Mouse (Mus musculus): Measurements from ENCODE around the gene Gm428. TPM values are rescaled to one million over a fixed set of nuclear protein-coding genes. Genes with fewer than 3 reads are reported as not detected.
"Not testable (repeated sequence)": the region's sequence is repeated elsewhere in the genome, so short reads cannot be mapped to it uniquely, and the experiment has no call there.

Gm428 gene
- polyA plus RNA-seq (2012; rRNA removed) = not detected in 2 replicates
- not detected in 2 replicates for polyA plus RNA-seq (2014; fragmentation: Nextera tagmentation; extraction: Ambion mirVana)

GRCm38 (mm10) chr4:73683216-73683615, at the start of gene Gm428:
TSS of gene Gm428 (plus strand) at chr4:73683516.
- H3K27ac ChIP-seq; H3K9ac ChIP-seq (replicated peaks); H3K4me3 ChIP-seq (ENCODE audit: insufficient read depth in 1 of 2, low read depth in 2 of 2, low read length in 2 of 2); H3K36me3 ChIP-seq (replicated peaks; ENCODE audit: control insufficient read depth, insufficient read depth, low read depth); DNase-seq (ENCODE audit: low read depth in 3 of 3, low spot score in 3 of 3); ATAC-seq (ENCODE audit: insufficient read depth); H3K4me2 ChIP-seq (ENCODE audit: low read depth); H3K9me3 ChIP-seq (ENCODE audit: control insufficient read depth, low read length); H3K27me3 ChIP-seq (ENCODE audit: control insufficient read depth, insufficient read depth, low read length); H3K4me1 ChIP-seq (replicated peaks; ENCODE audit: control insufficient read depth in 2 of 2, insufficient read depth in 2 of 2, low read length in 1 of 2): not testable (repeated sequence)
- no CpG with 5 or more reads among the region's 4 CpGs for WGBS (ENCODE audit: insufficient replicate concordance)

- DNase-seq (ENCODE audit: low read depth in 3 of 3, low spot score in 3 of 3); H3K9ac ChIP-seq (replicated peaks); H3K4me1 ChIP-seq (replicated peaks; ENCODE audit: control insufficient read depth in 2 of 2, insufficient read depth in 2 of 2, low read length in 1 of 2); H3K27ac ChIP-seq; H3K4me2 ChIP-seq (ENCODE audit: low read depth); H3K27me3 ChIP-seq (ENCODE audit: control insufficient read depth, insufficient read depth, low read length); H3K4me3 ChIP-seq (ENCODE audit: insufficient read depth in 1 of 2, low read depth in 2 of 2, low read length in 2 of 2); ATAC-seq (ENCODE audit: insufficient read depth); H3K9me3 ChIP-seq (ENCODE audit: control insufficient read depth, low read length); H3K36me3 ChIP-seq (replicated peaks; ENCODE audit: control insufficient read depth, insufficient read depth, low read depth): not testable (repeated sequence)
- WGBS (ENCODE audit: insufficient replicate concordance) = no CpG with 5 or more reads among the region's 4 CpGs
Observed at GRCm38 (mm10) chr4:73637821-73638220, 45.5 kb upstream of the Gm428 start, which contains the start of gene Gm11236. TSS of gene Gm11236 (plus strand) at chr4:73638121.

DNA sequence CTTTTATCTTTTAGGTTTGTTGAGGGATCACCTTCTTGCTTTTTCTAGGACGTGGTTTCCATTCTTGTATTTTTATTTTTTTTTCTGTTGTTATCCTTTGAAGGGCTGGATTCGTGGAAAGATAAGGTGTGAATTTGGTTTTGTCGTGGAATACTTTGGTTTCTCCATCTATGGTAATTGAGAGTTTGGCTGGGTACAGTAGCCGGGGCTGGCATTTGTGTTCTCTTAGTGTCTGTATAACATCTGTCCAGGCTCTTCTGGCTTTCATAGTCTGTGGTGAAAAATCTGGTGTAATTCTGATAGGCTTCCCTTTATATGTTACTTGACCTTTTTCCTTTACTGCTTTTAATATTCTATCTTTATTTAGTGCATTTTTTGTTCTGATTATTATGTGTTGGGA, 21.5 kb upstream of the Gm428 start:
- not testable (repeated sequence) for H3K27me3 ChIP-seq (ENCODE audit: control insufficient read depth, insufficient read depth, low read length); ATAC-seq (ENCODE audit: insufficient read depth); H3K9me3 ChIP-seq (ENCODE audit: control insufficient read depth, low read length); H3K4me2 ChIP-seq (ENCODE audit: low read depth); H3K4me3 ChIP-seq (ENCODE audit: insufficient read depth in 1 of 2, low read depth in 2 of 2, low read length in 2 of 2); H3K27ac ChIP-seq; H3K9ac ChIP-seq (replicated peaks); DNase-seq (ENCODE audit: low read depth in 3 of 3, low spot score in 3 of 3); H3K36me3 ChIP-seq (replicated peaks; ENCODE audit: control insufficient read depth, insufficient read depth, low read depth); H3K4me1 ChIP-seq (replicated peaks; ENCODE audit: control insufficient read depth in 2 of 2, insufficient read depth in 2 of 2, low read length in 1 of 2)
- 54% methylated on average over 4 of the region's 4 CpGs for WGBS (ENCODE audit: insufficient replicate concordance)

DNA sequence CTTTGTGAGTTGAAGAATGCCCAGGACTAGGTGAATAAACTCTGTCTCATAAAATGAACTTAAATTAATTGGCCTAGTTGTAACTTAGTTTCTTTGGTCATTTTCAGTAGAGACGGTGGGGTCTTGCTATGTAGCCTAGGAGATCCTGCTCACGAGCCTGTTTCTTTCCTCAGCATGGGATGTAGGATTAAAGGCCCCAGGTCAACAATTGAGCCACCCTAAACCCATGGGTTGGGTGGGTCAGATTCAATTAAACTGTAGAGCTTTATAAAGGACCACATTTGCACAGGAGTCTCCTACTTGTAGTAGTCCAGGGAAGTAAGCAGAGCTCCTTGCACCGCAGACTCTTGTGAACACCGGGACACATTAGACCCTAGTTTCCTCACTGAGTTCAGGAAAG, 15.3 kb upstream of the Gm428 start, which contains the start of gene Gm11239:
Gm11239 (plus strand) TSS at position 301 of the 400 bp plus-strand sequence.
- H3K4me3 ChIP-seq (ENCODE audit: insufficient read depth in 1 of 2, low read depth in 2 of 2, low read length in 2 of 2); H3K27me3 ChIP-seq (ENCODE audit: control insufficient read depth, insufficient read depth, low read length); H3K36me3 ChIP-seq (replicated peaks; ENCODE audit: control insufficient read depth, insufficient read depth, low read depth); H3K27ac ChIP-seq; DNase-seq (ENCODE audit: low read depth in 3 of 3, low spot score in 3 of 3); H3K9ac ChIP-seq (replicated peaks); H3K4me2 ChIP-seq (ENCODE audit: low read depth); ATAC-seq (ENCODE audit: insufficient read depth); H3K9me3 ChIP-seq (ENCODE audit: control insufficient read depth, low read length); H3K4me1 ChIP-seq (replicated peaks; ENCODE audit: control insufficient read depth in 2 of 2, insufficient read depth in 2 of 2, low read length in 1 of 2): not testable (repeated sequence)
- WGBS (ENCODE audit: insufficient replicate concordance) = no CpG with 5 or more reads among the region's 4 CpGs

DNA sequence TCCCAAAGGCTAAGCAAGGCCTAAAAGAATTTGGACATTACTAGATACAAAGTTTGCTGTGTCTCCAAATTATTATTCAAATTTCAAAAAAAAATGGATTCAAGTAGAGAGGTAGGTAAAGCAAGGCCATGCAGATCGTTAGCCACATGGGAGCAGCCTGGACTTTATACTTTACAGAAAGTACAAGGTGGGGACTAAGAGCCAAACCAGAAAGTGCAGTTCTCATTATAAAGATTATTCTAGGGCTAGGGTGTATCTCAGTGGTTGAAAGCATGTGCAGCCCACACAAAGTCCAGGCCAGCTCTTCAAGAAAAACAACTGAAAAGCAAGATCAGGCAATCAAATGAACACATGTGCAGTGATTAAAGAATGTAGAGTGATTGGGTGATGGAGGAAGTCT, 35.4 kb downstream of the Gm428 start:
- no peaks in the 10 kb centered on the region for H3K36me3 ChIP-seq (replicated peaks; ENCODE audit: control insufficient read depth, insufficient read depth, low read depth)

DNA sequence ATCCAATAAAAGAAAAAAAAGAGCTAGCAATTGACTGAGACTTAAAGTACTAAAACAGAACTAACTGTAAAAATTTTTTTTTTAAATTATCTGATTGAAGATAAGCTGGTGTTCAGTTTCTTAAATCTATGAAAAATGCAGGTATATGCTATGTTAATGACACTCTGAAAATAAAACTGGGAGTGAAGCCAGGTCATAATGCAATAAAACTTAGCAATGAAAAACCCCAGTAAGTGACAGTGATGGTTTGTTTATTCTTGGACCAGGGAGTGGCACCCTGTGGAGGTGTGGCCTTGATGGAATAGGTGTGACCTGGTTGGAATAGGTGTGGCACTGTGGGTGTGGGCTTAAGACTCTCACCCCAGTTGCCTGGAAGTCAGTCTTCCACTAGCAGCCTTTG, 36.5 kb downstream of the Gm428 start:
- ATAC-seq (ENCODE audit: insufficient read depth) (no peak), DNase-seq (ENCODE audit: low read depth in 3 of 3, low spot score in 3 of 3) (no peak)
- Histone ChIP-seq H3K4me3 (ENCODE audit: insufficient read depth in 1 of 2, low read depth in 2 of 2, low read length in 2 of 2) (no peak overlapping the region), H3K9me3 (ENCODE audit: control insufficient read depth, low read length) (no peaks in the 10 kb centered on the region), H3K9ac (replicated peaks) (no peak overlapping the region), H3K4me2 (ENCODE audit: low read depth) (no peak overlapping the region), H3K27me3 (ENCODE audit: control insufficient read depth, insufficient read depth, low read length) (no peaks in the 10 kb centered on the region), H3K36me3 (replicated peaks; ENCODE audit: control insufficient read depth, insufficient read depth, low read depth) (no peaks in the 10 kb centered on the region), H3K27ac (no peak overlapping the region), H3K4me1 (replicated peaks; ENCODE audit: control insufficient read depth in 2 of 2, insufficient read depth in 2 of 2, low read length in 1 of 2) (no peaks in the 10 kb centered on the region)
- TF ChIP-seq CTCF (IDR thresholded peaks at IDR 0.05; ENCODE audit: low read depth) (no peak), EP300 (IDR thresholded peaks at IDR 0.05; ENCODE audit: low read depth) (no peak)

More for the DNA sequence above, 35.4 kb downstream of the Gm428 start:
- no peaks in the 10 kb centered on the region for H3K27me3 ChIP-seq (ENCODE audit: control insufficient read depth, insufficient read depth, low read length)
- no peak overlapping the region for H3K4me2 ChIP-seq (ENCODE audit: low read depth)
- WGBS (ENCODE audit: insufficient replicate concordance) = 57% methylated on average over 1 of the region's 1 CpGs
- no peak overlapping the region for H3K4me3 ChIP-seq (ENCODE audit: insufficient read depth in 1 of 2, low read depth in 2 of 2, low read length in 2 of 2)
- no peaks in the 10 kb centered on the region for H3K4me1 ChIP-seq (replicated peaks; ENCODE audit: control insufficient read depth in 2 of 2, insufficient read depth in 2 of 2, low read length in 1 of 2)
- DNase-seq (ENCODE audit: low read depth in 3 of 3, low spot score in 3 of 3) (no peak), ATAC-seq (ENCODE audit: insufficient read depth) (no peak)
- no peaks in the 10 kb centered on the region for H3K9me3 ChIP-seq (ENCODE audit: control insufficient read depth, low read length)
- H3K9ac ChIP-seq (replicated peaks) = no peak overlapping the region
- H3K27ac ChIP-seq = no peak overlapping the region
- TF ChIP-seq CTCF (IDR thresholded peaks at IDR 0.05; ENCODE audit: low read depth) (no peak), EP300 (IDR thresholded peaks at IDR 0.05; ENCODE audit: low read depth) (no peak)

Other genes starting within 250 kb of the Gm428 start
- not detected in 2 replicates for gene Gm11238, start 75.6 kb upstream of the Gm428 start, polyA plus RNA-seq (2012; rRNA removed)
- not detected in 2 replicates for gene Gm11238, start 75.6 kb upstream of the Gm428 start, polyA plus RNA-seq (2014; fragmentation: Nextera tagmentation; extraction: Ambion mirVana)
- gene Gm11237, start 60.5 kb upstream of the Gm428 start, polyA plus RNA-seq (2012; rRNA removed) = not detected in 2 replicates
- gene Gm11237, start 60.5 kb upstream of the Gm428 start, polyA plus RNA-seq (2014; fragmentation: Nextera tagmentation; extraction: Ambion mirVana) = not detected in 2 replicates
- gene Gm11236, start 45.4 kb upstream of the Gm428 start, polyA plus RNA-seq (2012; rRNA removed) = not detected in 2 replicates
- not detected in 2 replicates for gene Gm11236, start 45.4 kb upstream of the Gm428 start, polyA plus RNA-seq (2014; fragmentation: Nextera tagmentation; extraction: Ambion mirVana)
- not detected in 2 replicates for gene Gm11239, start 15.2 kb upstream of the Gm428 start, polyA plus RNA-seq (2012; rRNA removed)
- gene Gm11239, start 15.2 kb upstream of the Gm428 start, polyA plus RNA-seq (2014; fragmentation: Nextera tagmentation; extraction: Ambion mirVana) = not detected in 2 replicates
- gene Rasef, start 107.5 kb downstream of the Gm428 start, polyA plus RNA-seq (2012; rRNA removed) = not detected in 2 replicates
- gene Rasef, start 107.5 kb downstream of the Gm428 start, polyA plus RNA-seq (2014; fragmentation: Nextera tagmentation; extraction: Ambion mirVana) = 0.10 TPM in 1 of 2 replicates, not detected in the other
- not detected in 2 replicates for gene Gm11758, start 192.8 kb downstream of the Gm428 start, polyA plus RNA-seq (2012; rRNA removed)
- gene Gm11758, start 192.8 kb downstream of the Gm428 start, polyA plus RNA-seq (2014; fragmentation: Nextera tagmentation; extraction: Ambion mirVana) = not detected in 2 replicates
- gene Gm11757, start 207.6 kb downstream of the Gm428 start, polyA plus RNA-seq (2012; rRNA removed) = not detected in 2 replicates
- not detected in 2 replicates for gene Gm11757, start 207.6 kb downstream of the Gm428 start, polyA plus RNA-seq (2014; fragmentation: Nextera tagmentation; extraction: Ambion mirVana)
- not detected in 2 replicates for gene Gm13871, start 222.4 kb downstream of the Gm428 start, polyA plus RNA-seq (2012; rRNA removed)
- not detected in 2 replicates for gene Gm13871, start 222.4 kb downstream of the Gm428 start, polyA plus RNA-seq (2014; fragmentation: Nextera tagmentation; extraction: Ambion mirVana)
- gene Gm11756, start 237.2 kb downstream of the Gm428 start, polyA plus RNA-seq (2012; rRNA removed) = not detected in 2 replicates
- not detected in 2 replicates for gene Gm11756, start 237.2 kb downstream of the Gm428 start, polyA plus RNA-seq (2014; fragmentation: Nextera tagmentation; extraction: Ambion mirVana)

All from liver, embryonic 14.5 days (tissue).